Mouse (Mus musculus): ENCODE measurements around the gene Tmem184c.

Gene Tmem184c

DNA sequence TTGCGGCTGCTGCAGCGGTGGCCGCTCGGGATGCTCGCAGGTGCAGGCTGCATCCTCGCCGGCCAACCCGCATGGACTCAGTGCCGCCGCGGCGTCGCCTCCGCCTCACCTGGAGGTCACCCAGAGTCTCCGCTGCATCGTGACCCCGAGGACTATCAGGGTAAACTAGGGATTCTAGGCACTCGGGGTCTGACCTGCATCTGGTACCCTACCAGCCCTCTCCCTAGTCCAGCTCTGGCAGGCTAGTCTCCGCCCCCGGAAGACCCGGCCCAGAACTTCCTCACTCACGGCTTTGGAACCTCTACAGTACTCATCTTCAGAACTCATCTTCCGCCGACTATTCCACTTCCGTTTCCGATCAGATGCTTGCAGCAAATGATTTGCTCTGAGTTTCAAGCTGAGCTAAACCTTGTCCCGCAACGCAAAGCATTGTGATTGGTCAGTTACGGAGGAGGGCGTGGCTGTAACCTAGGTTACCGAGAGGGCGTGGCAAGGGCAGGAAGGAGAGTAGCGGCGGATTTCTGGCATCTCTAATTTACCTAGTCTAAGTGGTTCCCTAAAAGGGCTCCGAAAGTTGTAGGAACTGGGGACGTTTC, at the start of gene Tmem184c:
Gene Tmem184c, minus strand, starts transcription at position 325 of the 596 bp plus-strand sequence.
- DNase-seq, result peak; percentile 97 to 98

GRCm38 (mm10) chr8:77659534-77660080, 49.1 kb upstream of the Tmem184c start:
- no peak for DNase-seq

DNA sequence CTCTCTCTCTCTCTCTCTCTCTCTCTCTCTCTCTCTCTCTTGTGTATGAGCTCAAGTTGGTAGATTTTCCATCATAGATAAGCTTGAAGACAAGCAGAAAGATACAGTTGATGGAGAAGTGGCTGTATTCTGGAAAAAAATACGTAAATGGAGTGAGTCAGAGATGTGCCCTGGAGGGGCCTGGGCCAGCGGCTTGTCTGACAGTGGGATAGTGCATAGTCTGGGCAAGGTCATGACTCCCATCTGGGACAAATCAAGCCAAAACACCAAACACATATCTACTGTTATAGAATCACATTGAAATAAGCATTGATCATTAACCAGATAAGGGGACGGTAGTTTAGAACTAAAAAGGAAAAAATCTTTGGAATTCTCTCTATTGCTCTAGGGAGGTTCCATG, 47.9 kb upstream of the Tmem184c start:
- DNase-seq, result no peak

- no peak for DNase-seq
These were observed 40.2 kb upstream of the Tmem184c start for GRCm38 (mm10) chr8:77650646-77651190.

- DNase-seq, result no peak
These were observed 29.8 kb upstream of the Tmem184c start for GRCm38 (mm10) chr8:77640093-77640839.

DNA sequence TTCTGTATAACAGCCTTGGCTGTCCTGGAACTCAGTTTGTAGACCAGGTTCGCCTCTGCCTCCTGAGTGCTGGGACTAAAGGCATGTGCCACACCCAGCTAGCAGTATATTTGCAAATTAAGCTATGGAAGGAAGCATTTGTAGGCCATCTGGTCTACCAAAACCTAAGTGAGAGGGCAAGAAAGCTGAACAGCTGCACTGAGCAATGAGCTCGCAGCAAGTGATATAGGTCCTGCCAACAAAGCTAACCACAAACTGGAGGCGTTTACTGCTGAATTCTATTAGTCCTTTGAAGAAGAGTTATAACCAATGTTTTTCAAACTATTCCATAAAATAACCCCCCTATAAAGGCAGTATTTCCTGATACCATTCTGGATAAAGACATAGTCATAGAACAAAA, 27.1 kb upstream of the Tmem184c start:
- no peak for DNase-seq

- DNase-seq, result no peak
These were observed 23.5 kb upstream of the Tmem184c start for GRCm38 (mm10) chr8:77634035-77634434.

- DNase-seq, result no peak
These were observed 22.7 kb upstream of the Tmem184c start for GRCm38 (mm10) chr8:77633211-77633610.

DNA sequence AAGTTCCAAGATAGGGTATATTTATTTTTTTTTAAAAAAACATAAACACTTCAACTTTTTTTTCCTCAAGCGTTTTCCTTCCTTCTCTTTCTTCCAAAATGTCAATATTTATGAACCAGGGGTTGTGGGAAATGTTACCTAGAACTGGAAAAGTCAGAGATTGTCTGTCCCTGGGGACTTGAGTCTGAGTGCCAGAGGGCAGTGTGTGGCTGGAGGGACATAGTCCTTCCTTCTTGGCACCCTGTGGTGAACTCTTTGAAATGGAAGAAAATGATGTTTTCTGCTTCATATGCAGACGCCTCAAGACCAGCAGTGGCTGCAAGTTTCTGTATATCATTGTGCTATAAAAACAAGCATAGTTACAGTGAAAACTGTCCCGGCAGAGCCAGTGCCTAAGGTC, 20.2 kb upstream of the Tmem184c start:
- no peak for DNase-seq

DNA sequence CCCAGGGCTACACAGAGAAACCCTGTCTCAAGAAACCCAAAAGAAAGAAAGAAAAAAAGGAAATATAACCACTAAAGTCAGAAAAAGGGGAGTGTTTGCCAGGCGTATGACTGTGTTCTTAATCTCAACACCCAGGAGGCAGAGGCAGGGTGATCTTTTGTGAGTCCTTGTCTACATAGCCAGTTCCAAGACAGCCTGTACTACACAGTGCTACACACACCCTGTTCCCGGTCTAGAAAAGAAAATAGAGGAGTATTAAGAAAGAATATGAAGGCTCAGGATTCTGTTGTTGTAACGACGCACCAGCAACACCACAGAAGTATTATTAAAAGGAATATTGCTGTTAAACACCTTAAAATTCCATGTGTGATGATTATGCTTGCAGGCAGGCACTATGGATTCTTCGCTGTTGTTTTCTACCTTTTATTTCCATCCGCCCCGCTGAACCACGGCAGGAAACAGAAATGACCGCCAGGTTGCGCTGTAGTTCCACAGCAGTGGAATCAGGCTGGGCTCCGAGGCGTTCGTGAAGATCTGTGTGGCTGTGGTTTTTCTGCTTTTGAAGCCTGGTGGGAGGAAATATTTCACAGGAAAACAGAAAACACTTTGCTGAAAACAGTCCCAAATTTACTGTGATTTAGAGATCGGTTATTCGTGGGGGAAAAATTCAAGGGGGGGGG, 19.5 kb upstream of the Tmem184c start:
- DNase-seq, result peak; percentile 74 to 86

GRCm38 (mm10) chr8:77623677-77624209, 13.2 kb upstream of the Tmem184c start:
- DNase-seq, result no peak

DNA sequence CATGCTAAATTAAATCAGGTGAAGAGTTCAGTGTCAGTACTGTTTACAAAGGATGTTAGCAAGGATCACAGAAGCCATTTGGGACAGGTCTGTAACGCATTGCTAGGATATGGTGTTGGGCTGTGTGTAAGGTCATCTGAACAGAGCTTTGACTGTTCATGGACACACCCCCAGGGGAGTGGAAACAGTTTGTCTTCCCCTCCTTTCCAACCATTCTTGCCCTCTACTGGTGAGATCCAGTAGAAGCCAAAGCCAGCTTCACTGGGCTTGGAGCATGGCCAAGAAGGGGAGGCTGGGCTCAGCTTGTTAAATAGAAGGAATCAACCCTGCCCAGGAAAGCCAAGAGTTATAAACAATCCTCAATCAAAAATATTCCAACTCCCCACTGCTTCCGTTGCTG, 7.4 kb upstream of the Tmem184c start:
- peak in 1 of 2 experiments; percentile 34 for DNase-seq

DNA sequence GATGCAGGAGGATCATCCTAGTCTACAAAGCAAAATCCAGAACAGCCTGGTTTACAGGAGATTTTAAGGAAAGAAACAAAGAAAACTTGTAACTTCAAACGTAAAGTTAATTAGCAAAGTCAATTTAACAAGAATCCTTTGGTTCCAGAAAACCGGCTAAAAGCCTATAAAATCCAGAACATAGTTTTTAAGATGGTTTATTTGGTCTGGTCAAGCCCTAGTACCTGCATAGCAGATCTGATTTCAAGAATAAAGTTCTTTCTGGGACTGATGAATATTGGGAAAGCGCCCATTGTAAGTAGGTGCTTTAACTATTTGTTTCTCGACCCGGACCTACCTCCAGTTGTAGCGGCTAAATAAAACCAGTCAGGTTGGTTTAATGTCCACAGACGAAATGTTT, 877 bp downstream of the Tmem184c start:
- DNase-seq, result no peak

- DNase-seq, result no peak
These were observed 26.3 kb downstream of the Tmem184c start for GRCm38 (mm10) chr8:77584174-77584573.

DNA sequence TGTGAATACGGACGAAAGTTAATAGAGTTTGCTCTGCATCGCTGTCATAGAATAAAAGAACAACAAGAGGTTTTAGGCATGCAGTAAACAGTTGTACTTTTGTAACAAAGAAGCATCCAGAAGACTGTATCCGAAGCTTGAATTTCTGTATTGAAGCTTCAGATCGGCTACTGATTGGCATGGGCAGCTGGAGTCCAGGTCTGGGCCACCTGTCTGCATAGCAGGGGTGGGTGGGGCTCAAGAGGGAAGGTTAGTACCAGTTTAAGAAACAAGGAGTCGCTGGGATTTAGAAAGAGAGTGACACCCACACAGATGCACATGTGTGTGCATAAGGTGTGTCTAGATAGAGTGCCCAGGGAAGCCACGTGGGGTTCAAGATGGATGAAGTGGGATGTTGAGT, 32.8 kb downstream of the Tmem184c start:
- no peak for DNase-seq

- no peak for DNase-seq
These were observed 36.3 kb downstream of the Tmem184c start for GRCm38 (mm10) chr8:77574229-77574628.

GRCm38 (mm10) chr8:77561441-77561840, 49.1 kb downstream of the Tmem184c start:
- DNase-seq, result no peak

- no peak for DNase-seq
These were observed 58.0 kb downstream of the Tmem184c start for GRCm38 (mm10) chr8:77552491-77552890.

GRCm38 (mm10) chr8:77549881-77550580, 60.5 kb downstream of the Tmem184c start:
- peak; percentile 18 to 50 for DNase-seq

- DNase-seq, result peak; percentile 94 to 95
These were observed 61.3 kb downstream of the Tmem184c start, which contains the start of gene Prmt9 for GRCm38 (mm10) chr8:77549121-77549706. Gene Prmt9 (plus strand): TSS chr8:77549397.

All from cerebellum, postnatal 25 days (tissue).